Mouse (Mus musculus): ENCODE results near the gene Plekha4. TPM values are rescaled to one million over a fixed set of nuclear protein-coding genes. Genes with fewer than 3 reads are reported as not detected.
A peak's percentile ranks its signal among the peaks of the same experiment; 100 is the strongest.

Gene Plekha4
- polyA plus RNA-seq, 1 experiment from 2014 or later = 7.3 TPM

DNA sequence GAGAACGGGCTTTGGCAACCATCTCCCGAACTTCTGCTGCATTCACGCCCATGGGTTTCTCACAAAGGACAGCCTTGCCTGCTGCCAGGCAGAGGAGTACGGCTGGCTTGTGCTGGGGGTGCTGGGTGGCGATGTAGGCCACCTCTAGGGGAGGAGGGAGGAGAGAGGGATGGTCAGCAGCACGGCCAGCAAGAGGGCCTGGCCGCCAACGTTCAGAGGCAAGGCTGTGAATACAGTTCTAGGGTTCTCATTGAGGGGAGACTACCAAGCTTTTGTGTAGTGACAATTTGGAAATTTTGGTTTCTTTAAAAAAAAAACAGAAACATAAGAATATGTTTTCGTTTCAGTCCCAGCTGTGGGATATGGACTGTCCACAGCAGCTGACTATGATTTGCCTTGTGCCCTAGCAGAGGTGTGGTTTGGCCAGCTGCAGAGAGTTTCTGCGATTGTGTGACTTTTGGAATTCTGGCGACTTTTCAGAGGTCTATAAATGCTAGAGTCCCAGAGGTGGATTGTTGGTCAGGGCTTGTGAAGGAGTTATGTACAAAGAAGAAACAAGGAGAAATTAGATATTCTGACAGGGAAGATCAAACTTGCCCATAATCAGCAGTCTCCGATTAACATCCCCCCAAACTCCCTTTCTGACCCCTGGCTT is 39.2 kb upstream of the Plekha4 start, which contains the start of gene Gm45808:
Gene Gm45808 (minus strand): TSS at position 51 of the 655 bp plus-strand sequence.
- Histone ChIP-seq H3K36me3 (ENCODE audit: control insufficient read depth, insufficient read depth, low read length) (no peaks in the 10 kb centered on the region), H3K4me2 (ENCODE audit: low read depth, low read length) (peak within 1 kb of the TSS; percentile 59; the same call in 1 of the 2 replicates), H3K9me3 (ENCODE audit: control insufficient read depth, low read length) (no peaks in the 10 kb centered on the region), H3K27ac (replicated peaks; ENCODE audit: low read depth, low read length) (peak within 1 kb of the TSS; percentile 16), H3K4me1 (ENCODE audit: control insufficient read depth, insufficient read depth, low read length) (peaks cover 5% of the 10 kb centered on the region; the same call in 1 of the 2 replicates), H3K27me3 (replicated peaks; ENCODE audit: control insufficient read depth, insufficient read depth, low read length) (no peaks in the 10 kb centered on the region), H3K9ac (ENCODE audit: low read depth, low read length) (no peak within 1 kb of the TSS), H3K4me3 (ENCODE audit: low read depth, low read length) (no peak within 1 kb of the TSS)
- WGBS = 73% methylated on average over 12 of the region's 12 CpGs
- ATAC-seq (ENCODE audit: low read depth) = no peak
- no peak for DNase-seq (ENCODE audit: low spot score)

DNA sequence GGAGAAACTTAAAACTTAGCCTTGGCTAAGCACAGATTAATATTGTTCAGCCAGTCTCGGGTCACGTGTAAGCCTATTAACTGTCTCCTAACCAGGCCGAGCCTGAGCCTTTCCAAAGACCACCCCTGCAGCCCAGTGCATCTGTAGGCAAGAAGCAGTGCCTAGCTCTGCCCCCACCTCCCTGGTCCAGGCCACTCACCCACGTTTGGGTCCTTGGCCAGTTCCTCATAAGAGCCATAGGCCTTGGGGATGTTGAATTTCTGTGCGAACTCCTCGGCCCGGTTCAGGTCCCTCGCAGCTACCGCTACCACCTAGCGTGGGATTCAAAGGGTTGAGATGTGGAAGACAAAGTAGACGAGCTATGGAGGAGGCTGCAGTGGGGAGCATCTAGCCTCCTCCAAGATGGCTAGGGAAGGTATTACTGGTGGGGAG is 38.3 kb upstream of the Plekha4 start:
- Histone ChIP-seq H3K4me1 (ENCODE audit: control insufficient read depth, insufficient read depth, low read length) (peaks cover 5% of the 10 kb centered on the region; the same call in 1 of the 2 replicates), H3K9ac (ENCODE audit: low read depth, low read length) (peak overlapping the region; percentile 48), H3K9me3 (ENCODE audit: control insufficient read depth, low read length) (no peaks in the 10 kb centered on the region), H3K27me3 (replicated peaks; ENCODE audit: control insufficient read depth, insufficient read depth, low read length) (no peaks in the 10 kb centered on the region), H3K36me3 (ENCODE audit: control insufficient read depth, insufficient read depth, low read length) (peaks cover 9% of the 10 kb centered on the region), H3K27ac (replicated peaks; ENCODE audit: low read depth, low read length) (peak overlapping the region; percentile 74), H3K4me2 (ENCODE audit: low read depth, low read length) (peak overlapping the region; percentile 59), H3K4me3 (ENCODE audit: low read depth, low read length) (peak overlapping the region; percentile 40)
- DNase-seq (ENCODE audit: low spot score) (peak; percentile 41), ATAC-seq (ENCODE audit: low read depth) (peak; percentile 45; the same call in 1 of the 2 replicates)
- 29% methylated on average over 11 of the region's 11 CpGs for WGBS

DNA sequence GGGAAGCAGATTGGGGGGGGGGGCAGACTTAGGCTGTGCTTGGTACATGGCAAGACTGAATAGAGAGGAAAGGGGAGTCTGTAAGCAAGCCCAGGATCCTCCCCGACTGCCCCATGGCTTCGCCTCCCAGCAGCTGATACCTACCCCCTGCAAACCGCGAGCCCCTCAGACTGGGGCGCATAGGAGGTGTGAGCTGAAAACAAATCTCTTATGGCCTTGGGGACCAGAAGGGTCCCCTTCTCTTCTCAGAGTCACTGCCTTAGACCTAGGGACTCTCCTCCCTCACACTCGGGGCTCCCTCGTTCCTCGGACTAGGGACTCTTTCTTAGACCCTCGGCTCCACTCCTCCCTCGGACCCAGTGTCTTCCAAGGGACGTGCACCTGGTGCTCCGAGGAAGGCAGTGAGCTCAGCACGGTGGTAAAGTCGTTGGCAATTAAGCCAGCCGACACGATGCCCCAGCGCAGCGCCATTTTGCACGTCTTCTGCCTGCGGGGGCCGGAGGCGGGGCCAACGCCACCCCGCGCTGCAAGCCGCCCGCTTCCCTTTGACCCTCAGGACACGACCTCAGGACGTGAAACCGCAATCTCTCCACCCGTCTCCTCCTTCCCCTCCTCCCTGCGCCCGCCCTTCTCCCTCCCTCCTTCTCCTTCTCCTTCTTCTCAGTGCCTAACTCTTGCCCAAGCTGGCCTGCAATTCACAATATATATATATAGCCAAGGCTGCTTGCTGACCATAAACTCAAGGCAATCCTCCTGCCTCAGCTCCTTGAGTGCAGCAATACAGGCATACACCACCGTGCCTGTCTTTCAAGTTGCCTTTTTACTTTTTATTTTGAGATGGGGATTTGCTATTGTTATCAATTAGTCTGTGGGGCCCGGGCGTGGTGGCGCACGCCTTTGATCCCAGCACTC is 37.6 kb upstream of the Plekha4 start, which contains the start of gene Dhdh:
Gene Dhdh (minus strand): TSS at position 513 of the 912 bp plus-strand sequence.
- H3K9ac ChIP-seq (ENCODE audit: low read depth, low read length) = peak within 1 kb of the TSS; percentile 48
- H3K27me3 ChIP-seq (replicated peaks; ENCODE audit: control insufficient read depth, insufficient read depth, low read length) = no peaks in the 10 kb centered on the region
- H3K4me3 ChIP-seq (ENCODE audit: low read depth, low read length) = peak within 1 kb of the TSS; percentile 40
- peak within 1 kb of the TSS; percentile 74 for H3K27ac ChIP-seq (replicated peaks; ENCODE audit: low read depth, low read length)
- ATAC-seq (ENCODE audit: low read depth) (peak; percentile 62), DNase-seq (ENCODE audit: low spot score) (peak; percentile 61)
- H3K4me2 ChIP-seq (ENCODE audit: low read depth, low read length) = peak within 1 kb of the TSS; percentile 59
- peaks cover 15% of the 10 kb centered on the region for H3K36me3 ChIP-seq (ENCODE audit: control insufficient read depth, insufficient read depth, low read length)
- peaks cover 5% of the 10 kb centered on the region; the same call in 1 of the 2 replicates for H3K4me1 ChIP-seq (ENCODE audit: control insufficient read depth, insufficient read depth, low read length)
- no peaks in the 10 kb centered on the region for H3K9me3 ChIP-seq (ENCODE audit: control insufficient read depth, low read length)
- WGBS = 10% methylated on average over 30 of the region's 38 CpGs

DNA sequence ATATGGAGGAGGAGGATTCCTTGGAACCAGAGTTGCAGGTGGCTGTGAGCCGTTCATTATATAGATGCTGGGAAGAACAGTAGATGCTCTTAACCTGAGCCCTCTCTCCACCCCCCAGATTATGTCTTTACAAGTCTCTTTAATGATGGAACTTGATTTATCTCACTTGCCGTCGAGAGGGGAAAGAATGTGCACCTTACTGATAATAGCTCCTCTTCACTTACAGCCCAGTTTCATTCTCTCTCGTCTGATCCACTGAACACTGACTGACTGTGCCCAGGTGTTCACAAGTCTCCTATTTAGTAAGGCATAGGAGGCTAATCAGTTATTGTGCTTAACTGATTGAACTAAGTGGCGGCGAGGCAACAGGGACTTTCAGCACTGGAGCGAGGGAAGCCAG is 36.6 kb upstream of the Plekha4 start:
- no peak overlapping the region for H3K4me2 ChIP-seq (ENCODE audit: low read depth, low read length)
- no peaks in the 10 kb centered on the region for H3K9me3 ChIP-seq (ENCODE audit: control insufficient read depth, low read length)
- peaks cover 5% of the 10 kb centered on the region; the same call in 1 of the 2 replicates for H3K4me1 ChIP-seq (ENCODE audit: control insufficient read depth, insufficient read depth, low read length)
- no peak for ATAC-seq (ENCODE audit: low read depth)
- H3K27me3 ChIP-seq (replicated peaks; ENCODE audit: control insufficient read depth, insufficient read depth, low read length) = no peaks in the 10 kb centered on the region
- WGBS = 78% methylated on average over 7 of the region's 7 CpGs
- H3K9ac ChIP-seq (ENCODE audit: low read depth, low read length) = 0 out of 2 replicates have a peak overlapping the region, but pooled peaks have one; percentile 48
- no peak for DNase-seq (ENCODE audit: low spot score)
- no peak overlapping the region for H3K4me3 ChIP-seq (ENCODE audit: low read depth, low read length)
- H3K27ac ChIP-seq (replicated peaks; ENCODE audit: low read depth, low read length) = no peak overlapping the region
- H3K36me3 ChIP-seq (ENCODE audit: control insufficient read depth, insufficient read depth, low read length) = peaks cover 26% of the 10 kb centered on the region

DNA sequence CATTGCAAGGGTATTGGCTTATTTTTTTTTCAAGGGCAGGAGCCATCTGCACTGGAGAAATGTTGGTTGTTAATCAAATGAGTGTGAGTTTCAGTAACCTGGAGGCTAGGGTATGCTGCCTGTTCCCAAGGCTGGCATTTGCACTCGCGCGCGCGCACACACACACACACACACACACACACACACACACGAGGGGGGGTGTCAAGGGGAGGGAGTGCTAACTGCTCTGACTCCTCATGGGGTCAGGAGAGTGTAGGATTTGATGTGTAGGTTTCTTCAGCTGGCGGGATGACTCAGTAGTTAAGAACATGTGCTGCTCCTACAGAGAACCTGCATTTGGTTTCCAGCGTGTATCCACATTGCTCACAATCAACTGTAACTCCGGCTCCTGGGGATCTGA is 35.3 kb upstream of the Plekha4 start:
- no peaks in the 10 kb centered on the region for H3K27me3 ChIP-seq (replicated peaks; ENCODE audit: control insufficient read depth, insufficient read depth, low read length)
- peak; percentile 47 for DNase-seq (ENCODE audit: low spot score)
- 12% methylated on average over 4 of the region's 9 CpGs for WGBS
- no peak overlapping the region for H3K4me3 ChIP-seq (ENCODE audit: low read depth, low read length)
- ATAC-seq (ENCODE audit: low read depth) = peak; percentile 8; the same call in 1 of the 2 replicates
- H3K9ac ChIP-seq (ENCODE audit: low read depth, low read length) = 0 out of 2 replicates have a peak overlapping the region, but pooled peaks have one; percentile 30
- H3K9me3 ChIP-seq (ENCODE audit: control insufficient read depth, low read length) = no peaks in the 10 kb centered on the region
- H3K4me2 ChIP-seq (ENCODE audit: low read depth, low read length) = 0 out of 2 replicates have a peak overlapping the region, but pooled peaks have one; percentile 26
- peaks cover 37% of the 10 kb centered on the region for H3K36me3 ChIP-seq (ENCODE audit: control insufficient read depth, insufficient read depth, low read length)
- no peak overlapping the region for H3K27ac ChIP-seq (replicated peaks; ENCODE audit: low read depth, low read length)
- peaks cover 5% of the 10 kb centered on the region; the same call in 1 of the 2 replicates for H3K4me1 ChIP-seq (ENCODE audit: control insufficient read depth, insufficient read depth, low read length)

DNA sequence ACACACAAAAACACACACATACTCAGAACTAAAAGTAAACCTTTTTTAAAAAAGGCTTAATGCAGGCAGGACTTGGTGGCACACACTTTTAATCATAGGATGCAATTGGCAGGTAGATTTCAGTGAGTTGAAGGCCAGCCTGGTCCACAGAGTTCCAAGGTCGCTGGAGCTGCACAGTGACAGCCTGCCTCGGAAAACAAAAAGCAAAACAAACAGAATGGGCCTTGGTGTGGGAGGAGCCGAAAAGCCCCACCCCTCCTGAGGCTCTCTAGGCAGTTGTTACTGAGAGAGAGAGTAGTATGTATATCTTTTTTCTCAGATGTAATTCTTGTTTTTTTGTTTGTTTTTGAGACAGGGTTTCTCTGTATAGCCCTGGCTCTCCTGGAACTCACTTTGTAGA is 34.9 kb upstream of the Plekha4 start:
- 16% methylated on average over 3 of the region's 3 CpGs for WGBS
- no peak overlapping the region for H3K27ac ChIP-seq (replicated peaks; ENCODE audit: low read depth, low read length)
- no peak for ATAC-seq (ENCODE audit: low read depth)
- no peak for DNase-seq (ENCODE audit: low spot score)
- no peaks in the 10 kb centered on the region for H3K27me3 ChIP-seq (replicated peaks; ENCODE audit: control insufficient read depth, insufficient read depth, low read length)
- H3K9me3 ChIP-seq (ENCODE audit: control insufficient read depth, low read length) = no peaks in the 10 kb centered on the region
- H3K4me3 ChIP-seq (ENCODE audit: low read depth, low read length) = no peak overlapping the region
- 0 out of 2 replicates have a peak overlapping the region, but pooled peaks have one; percentile 26 for H3K4me2 ChIP-seq (ENCODE audit: low read depth, low read length)
- peak overlapping the region; percentile 30; the same call in 1 of the 2 replicates for H3K9ac ChIP-seq (ENCODE audit: low read depth, low read length)
- peaks cover 5% of the 10 kb centered on the region; the same call in 1 of the 2 replicates for H3K4me1 ChIP-seq (ENCODE audit: control insufficient read depth, insufficient read depth, low read length)
- H3K36me3 ChIP-seq (ENCODE audit: control insufficient read depth, insufficient read depth, low read length) = peaks cover 42% of the 10 kb centered on the region

DNA sequence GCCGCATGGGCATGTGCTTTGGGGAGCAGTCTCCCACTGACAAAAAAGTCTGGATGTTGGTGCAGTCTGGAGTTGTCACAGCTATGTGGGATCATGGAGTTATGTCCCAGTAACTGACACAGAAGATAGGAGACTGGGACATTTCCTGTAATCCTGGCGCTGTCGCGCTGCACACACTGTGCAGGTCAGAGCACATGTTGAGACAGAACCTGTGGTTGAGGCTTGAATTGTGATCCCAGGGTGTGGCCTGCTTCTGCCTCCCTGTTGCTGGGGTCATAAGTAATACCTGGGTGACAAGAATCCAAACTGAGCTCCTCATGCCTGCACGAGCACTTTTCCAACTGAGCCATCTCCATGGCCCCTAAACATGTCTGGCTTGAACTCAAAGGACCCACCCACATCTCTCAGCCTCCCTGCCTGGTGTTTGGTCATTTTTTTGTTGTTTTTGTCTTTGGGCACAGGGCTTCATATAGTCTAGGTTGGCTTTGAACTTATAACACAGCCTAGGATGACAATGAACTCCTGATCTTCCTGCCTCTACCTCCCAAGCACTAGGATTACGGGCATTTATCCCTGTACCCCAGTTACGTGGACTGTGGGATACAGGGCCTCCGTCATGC is 33.8 kb upstream of the Plekha4 start:
- no peak overlapping the region for H3K4me3 ChIP-seq (ENCODE audit: low read depth, low read length)
- WGBS = 93% methylated on average over 8 of the region's 8 CpGs
- peaks cover 5% of the 10 kb centered on the region; the same call in 1 of the 2 replicates for H3K4me1 ChIP-seq (ENCODE audit: control insufficient read depth, insufficient read depth, low read length)
- no peak overlapping the region for H3K9ac ChIP-seq (ENCODE audit: low read depth, low read length)
- ATAC-seq (ENCODE audit: low read depth) (no peak), DNase-seq (ENCODE audit: low spot score) (no peak)
- no peak overlapping the region for H3K27ac ChIP-seq (replicated peaks; ENCODE audit: low read depth, low read length)
- peaks cover 53% of the 10 kb centered on the region for H3K36me3 ChIP-seq (ENCODE audit: control insufficient read depth, insufficient read depth, low read length)
- H3K9me3 ChIP-seq (ENCODE audit: control insufficient read depth, low read length) = no peaks in the 10 kb centered on the region
- no peaks in the 10 kb centered on the region for H3K27me3 ChIP-seq (replicated peaks; ENCODE audit: control insufficient read depth, insufficient read depth, low read length)
- no peak overlapping the region for H3K4me2 ChIP-seq (ENCODE audit: low read depth, low read length)

DNA sequence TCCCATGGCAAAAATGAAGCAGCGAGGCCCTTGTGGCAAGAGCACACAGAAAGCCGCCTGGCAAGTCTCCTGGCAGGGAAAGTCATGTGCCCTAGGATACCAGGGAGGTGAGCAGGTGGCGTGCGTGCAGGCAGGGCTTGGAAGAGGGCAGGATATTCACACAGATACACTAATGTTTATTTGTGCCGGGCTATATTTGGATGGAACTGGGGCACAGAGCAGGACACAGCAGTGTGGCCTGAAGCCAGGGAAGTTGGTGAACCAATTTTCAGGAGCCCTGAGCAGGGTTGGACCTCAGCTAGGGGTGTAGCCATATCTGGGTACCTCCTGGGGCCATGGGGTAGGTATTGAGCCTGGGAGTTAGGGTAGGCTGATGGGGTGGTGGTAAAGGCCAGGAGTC is 33.2 kb upstream of the Plekha4 start:
- Histone ChIP-seq H3K9me3 (ENCODE audit: control insufficient read depth, low read length) (no peaks in the 10 kb centered on the region), H3K4me1 (ENCODE audit: control insufficient read depth, insufficient read depth, low read length) (peaks cover 3% of the 10 kb centered on the region; the same call in 1 of the 2 replicates), H3K27ac (replicated peaks; ENCODE audit: low read depth, low read length) (no peak overlapping the region), H3K9ac (ENCODE audit: low read depth, low read length) (no peak overlapping the region), H3K4me2 (ENCODE audit: low read depth, low read length) (no peak overlapping the region), H3K4me3 (ENCODE audit: low read depth, low read length) (no peak overlapping the region), H3K36me3 (ENCODE audit: control insufficient read depth, insufficient read depth, low read length) (peaks cover 59% of the 10 kb centered on the region), H3K27me3 (replicated peaks; ENCODE audit: control insufficient read depth, insufficient read depth, low read length) (no peaks in the 10 kb centered on the region)
- WGBS = 91% methylated on average over 5 of the region's 5 CpGs
- ATAC-seq (ENCODE audit: low read depth) (no peak), DNase-seq (ENCODE audit: low spot score) (no peak)
